Mouse (Mus musculus) monocyte, adult 2 months (primary cell): Measurements from ENCODE around the gene 1700008O03Rik.

Experiments
- DNase-seq, 2 experiments: peaks; one replicate each; pipeline ENCODE4 v3.0.0; 2022; ENCODE audit warnings: low spot score in 2 of 2, low read depth in 1 of 2

Gene 1700008O03Rik

DNA sequence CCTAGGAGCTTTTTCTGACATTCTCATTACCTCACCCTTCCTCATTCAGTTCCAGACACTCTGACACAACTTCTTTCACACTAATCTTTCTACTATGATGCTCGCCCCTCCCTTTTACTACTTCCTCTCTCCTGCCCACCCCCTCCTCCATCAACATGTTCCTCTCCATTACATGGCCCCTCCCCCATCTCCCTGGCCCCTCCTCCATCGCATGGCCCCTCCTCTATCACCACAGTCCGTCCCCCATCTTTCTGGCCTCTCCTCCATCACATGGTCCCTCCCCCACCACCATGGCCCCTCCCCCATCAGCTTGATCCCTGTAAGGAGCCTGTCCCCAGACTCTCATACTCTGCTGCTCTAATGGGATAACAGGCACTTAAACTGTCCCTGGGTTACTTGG lies 36.6 kb downstream of the 1700008O03Rik start:
- no peak for DNase-seq

DNA sequence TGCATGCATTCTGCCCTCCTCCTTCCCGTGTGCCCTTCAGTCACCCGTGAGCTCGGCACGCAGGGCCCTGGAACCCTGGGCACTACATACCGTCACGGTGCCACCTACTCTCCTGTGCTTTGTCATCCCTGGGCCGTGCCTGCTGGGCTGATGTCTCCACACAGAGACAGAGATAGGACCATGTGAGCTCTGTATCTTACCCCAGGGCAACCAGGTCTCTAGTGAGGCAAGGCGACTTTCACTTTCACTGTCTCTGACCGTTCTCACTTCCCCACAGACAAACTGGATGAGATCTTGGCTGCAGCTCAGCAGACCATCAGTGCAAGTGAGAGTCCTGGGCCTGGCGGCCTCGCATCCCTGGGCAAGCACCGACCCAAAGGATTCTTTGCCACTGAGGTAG lies 41.0 kb downstream of the 1700008O03Rik start:
- DNase-seq: peak in 1 of 2 experiments; percentile 42

DNA sequence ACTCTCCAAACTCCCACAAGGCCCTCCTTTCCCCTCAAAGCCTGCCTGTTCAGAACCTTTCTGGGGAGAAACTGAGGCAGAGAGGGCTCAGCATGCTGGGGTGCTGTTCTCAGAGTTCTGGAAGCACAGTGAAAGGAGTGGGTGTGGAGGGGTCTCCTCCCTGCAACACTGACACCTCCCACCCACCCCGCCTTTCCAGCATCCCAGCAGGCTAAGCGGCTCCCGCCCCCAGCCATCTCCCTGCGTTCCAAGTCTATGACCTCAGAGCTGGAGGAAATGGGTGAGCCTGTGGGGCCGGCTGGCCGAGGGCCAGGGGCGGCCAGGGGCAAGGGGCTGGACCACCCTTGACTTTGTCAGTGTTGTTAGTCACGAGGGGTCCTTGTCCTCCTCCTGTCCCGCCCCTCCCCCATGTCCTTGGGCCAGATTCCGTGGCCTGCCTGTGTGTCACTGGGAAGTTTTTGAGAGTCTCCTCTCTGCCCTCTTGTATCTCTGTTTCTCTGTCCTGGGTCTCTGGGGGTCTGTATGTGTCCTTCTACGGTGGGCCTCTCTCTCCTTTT lies 42.1 kb downstream of the 1700008O03Rik start:
- DNase-seq: no peak

DNA sequence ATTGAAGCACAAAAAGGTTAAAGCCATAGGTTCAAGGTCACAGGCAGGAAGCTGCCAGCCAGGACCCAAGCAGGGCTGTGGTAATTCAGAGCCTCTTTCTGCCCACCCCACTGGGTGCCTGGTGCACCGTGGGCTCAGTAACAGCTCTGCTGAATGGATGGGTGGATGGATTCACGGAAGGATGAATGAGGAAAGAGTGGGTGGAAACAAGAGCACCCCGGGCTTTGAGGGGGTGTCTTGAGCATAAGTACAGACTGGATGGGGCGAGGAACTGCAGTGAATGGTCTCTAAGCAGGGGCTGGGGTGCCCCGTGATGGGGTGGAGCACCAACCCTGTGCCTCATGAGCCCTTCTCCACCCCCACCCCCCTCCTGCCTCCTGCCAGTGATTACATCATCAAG lies 43.9 kb downstream of the 1700008O03Rik start:
- DNase-seq: no peak

DNA sequence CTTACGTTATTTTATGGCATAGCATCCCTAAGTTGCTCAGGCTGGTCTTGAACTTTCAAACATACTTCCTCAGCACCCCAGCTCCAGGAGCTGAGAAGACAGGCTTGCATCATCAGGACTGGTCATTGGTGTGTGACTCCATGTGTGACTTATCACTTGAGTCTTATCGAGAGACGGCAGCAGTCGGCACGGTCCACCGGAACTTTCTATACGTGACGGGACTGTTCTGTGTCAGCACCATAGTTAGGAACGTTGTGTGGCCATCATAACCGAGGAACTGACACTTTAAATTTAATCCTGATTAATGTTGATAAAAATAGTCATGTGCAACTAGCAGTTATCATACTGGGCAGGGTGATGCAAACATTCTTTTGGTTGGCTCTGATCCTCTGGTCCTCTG lies 44.5 kb downstream of the 1700008O03Rik start:
- DNase-seq: no peak

DNA sequence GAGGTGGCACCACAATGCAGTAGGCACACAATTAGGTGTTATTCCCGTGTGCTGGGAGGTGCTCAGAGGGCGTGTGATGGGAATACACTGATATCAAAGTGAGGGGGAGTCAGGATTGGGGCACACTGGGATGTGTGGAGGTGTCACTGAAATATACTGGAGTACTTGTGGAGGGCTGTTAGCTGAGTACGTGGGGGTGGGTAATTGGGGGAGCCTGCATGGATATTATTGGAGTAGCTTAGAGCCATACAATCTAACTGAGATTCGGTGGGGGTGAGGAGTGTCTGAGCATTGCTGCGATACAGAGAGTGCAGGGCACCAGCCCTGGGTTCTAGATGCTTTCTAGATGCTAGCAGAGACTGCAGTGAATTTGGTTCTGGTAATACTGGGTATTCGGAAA lies 45.4 kb downstream of the 1700008O03Rik start:
- DNase-seq: no peak

DNA sequence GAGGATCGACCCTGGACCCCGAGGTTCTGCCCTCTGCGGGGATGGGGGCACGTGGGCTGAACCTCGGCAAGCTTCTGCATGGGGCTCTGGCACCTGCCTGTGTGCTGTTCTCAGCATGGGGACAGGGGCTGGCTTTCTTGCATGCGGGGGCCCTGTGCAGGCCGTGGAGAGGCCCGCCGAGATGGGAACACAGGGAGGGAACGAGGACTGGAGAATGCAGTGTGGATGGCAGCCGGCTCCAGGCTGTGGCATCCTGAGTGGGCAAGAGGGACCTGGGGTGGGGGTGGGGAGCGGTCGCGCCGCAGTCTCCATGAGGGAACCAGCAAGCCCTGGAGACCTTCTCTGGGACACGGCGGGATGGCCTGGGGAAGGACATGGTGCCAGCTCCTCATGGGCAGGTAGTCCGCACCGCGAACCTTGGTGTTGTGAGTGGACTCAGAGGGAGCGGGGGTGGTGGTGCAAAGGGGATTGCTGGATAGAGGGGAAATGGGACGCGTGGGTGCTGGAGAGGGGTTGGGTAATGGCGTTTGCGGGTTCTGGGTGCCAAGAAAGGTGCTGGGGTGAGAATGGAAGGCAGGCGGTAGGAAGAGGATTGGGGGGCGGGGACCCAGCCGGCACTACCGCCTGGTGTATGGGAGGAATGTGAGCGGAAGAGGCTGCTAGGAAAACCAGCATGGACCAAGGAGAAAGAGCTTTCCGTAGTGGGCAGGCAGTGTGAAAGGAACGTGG lies 48.3 kb downstream of the 1700008O03Rik start:
- no peak for DNase-seq

DNA sequence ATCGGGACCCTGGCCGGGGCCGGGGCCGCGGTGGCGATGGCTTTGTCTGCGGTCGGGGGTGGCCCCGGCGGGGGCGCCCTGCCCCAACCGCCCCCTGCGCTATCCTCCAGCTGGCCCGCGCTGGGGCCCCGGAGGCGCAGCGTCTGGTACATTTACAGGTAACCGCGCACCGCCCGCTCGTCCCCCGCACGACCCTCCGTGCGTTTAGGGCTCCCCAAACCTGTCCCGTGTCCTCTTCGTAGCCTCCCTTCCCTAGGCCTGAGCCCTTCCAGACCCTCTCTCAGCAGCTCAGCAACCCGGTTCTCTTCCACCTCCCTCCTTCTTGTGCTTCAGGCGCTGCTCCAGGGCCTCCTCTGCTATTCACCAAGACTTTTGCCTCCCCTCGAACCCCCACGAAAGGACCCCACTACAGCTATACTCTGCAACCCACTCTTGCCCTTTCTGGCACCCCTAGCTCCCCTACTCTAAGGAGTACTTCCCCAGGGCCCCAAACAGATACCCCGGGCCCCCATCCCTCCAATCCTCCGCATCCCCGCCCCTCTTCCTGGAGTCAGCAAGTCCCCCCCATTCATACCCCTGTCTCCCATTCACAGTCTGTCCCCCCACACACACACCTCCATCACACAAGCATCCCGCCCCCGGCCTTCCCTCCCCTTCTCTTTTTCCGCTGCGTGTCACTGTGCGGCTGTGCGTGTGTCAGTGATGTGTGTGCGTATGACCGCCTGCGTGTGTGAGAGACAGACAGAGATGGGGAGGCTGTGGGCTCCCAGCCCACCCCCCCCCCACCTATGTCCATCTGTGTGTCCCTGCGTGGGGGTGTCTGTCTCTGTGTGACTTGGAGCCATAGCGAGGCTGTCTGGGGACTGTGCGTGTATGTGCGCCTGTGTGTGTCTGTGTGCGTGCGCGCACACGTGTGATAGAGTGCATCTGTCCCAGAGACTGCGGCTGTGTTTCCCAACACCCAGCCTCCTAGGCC lies 49.3 kb downstream of the 1700008O03Rik start:
- no peak for DNase-seq

DNA sequence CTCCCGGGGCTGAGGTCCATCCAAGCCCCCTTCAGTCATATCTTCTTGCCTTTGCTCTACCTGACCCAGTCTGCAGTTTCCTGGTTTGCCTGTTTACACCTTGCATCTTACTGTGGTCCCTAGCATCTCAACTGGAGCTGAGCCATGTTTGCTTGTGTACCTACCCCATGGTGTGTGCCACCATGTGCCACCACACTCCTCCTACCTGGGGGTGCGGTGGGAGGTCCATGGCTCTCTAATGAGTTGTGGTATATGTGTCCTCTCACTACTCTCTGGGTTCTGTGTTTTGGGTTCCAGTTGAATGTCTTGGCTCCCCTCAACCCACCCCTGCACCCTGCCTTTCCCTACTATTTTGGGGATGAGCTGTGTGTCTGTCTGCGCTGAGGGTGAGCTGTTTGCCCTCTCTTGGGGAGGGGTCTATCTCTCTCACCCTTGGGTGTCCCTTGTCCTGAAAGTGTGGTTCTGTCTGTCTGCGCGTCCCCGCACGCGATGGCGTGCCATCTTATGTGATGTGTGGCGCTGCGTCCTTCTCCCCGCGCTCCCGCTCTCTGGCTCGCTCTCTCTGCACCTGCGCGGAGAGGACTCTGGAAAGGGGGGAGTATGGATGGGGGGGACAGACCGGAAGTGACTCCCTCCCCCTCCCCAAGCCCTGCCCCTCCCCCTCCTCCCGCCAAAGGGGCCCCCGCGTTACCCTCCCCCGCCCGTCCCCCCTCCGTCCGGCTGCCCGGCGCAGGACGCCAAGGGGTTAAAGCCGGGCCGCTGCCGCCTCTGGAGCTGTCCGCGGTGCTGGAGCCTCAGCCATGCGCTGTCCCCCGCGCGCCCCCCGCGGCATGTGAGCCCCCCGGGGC lies 50.4 kb downstream of the 1700008O03Rik start:
- DNase-seq: no peak

DNA sequence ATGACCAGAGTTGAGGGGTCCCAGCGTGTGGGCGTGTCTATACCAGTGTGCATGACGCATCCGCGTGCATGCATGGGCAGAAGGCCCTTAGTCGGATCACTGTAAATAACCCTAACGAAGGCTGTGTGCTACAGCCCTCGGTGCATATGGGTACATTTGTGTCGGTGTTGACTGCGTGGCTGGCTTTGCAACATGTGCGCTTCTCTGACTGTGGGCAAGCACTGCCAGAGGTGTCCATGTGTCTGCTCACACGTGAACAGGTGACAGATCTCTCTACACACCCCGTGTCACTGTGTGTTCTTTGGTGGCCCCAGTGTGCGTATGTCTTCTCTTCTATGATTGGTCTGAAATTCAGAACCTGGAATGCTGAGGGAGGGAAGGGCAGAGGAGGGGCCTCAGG lies 51.5 kb downstream of the 1700008O03Rik start:
- no peak for DNase-seq

DNA sequence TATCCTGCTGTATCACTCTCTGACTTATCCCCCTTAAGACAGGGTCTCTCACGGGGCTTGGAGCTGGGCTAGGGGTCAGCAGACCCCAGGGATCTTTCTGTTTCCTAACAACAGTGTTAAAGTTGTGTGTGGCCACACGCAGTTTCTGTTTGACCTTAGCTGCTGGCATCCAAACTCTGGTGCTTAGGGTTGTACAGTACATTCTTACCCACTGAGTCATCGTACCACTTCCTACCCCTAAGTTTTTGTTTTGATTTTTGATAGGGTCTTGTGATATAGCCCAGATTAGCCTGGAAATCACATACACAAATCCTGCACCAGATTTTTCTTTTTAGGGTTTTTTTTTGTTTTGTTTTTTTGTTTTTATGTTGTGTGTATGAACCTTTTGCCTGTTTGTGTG lies 53.3 kb downstream of the 1700008O03Rik start:
- no peak for DNase-seq

DNA sequence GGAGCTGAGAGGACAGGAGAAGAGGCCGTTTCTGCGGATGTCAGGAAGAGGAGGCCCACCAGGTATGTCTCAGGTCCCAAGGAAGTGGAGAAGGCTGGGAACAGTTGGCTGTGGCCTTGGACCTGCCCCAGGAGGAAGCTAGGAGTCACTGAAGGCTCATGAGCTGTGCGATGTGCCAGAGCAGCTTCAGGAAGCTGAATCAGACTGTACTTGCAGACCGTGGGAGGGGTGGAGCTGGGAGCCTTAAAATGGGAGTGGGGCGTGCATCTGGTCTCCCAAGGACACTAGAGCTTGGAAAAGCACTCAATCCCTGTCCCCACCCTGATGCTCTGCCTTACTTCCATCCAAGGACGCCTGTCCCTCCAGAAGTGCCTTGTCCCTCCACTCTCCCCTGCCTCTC lies 59.0 kb downstream of the 1700008O03Rik start:
- no peak for DNase-seq

DNA sequence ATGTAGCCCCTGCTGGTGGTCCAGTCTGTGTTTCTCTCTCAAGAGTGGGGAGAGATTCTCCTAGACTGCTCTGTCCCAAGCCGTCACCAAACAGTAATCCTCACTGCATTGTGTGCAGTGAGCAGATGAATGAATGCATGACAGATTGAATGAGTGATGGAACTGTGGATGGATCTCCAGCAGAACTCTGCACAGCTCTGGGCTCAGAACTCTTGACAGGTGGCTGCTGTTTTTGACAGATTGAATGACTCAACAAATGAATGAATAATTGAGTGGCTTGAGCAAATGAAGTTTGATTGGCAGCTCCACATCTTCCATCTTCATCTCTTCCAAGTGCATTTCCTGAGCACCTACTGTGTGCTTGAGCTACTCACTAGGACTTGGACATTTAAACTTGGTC lies 63.3 kb downstream of the 1700008O03Rik start:
- DNase-seq: no peak

DNA sequence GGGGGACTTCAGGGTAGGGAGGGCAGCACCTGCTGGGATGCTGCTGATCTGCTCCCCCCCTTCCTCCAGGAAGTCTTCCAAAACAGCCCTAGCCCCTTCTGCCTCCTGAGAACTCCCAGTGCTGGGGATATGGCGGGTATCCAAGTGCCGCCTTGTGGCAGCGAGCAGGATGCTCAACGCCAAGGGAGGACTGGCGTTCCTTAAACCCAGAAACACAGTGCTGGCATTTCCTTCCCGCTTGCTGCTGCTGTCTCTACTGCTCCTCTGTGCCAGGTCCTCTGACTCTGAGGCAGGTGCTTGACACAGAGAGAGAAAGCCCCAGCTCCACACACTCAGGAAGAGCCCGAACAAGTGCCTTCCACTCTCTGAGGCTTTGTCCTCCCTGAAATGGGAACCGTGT lies 64.7 kb downstream of the 1700008O03Rik start:
- no peak for DNase-seq

DNA sequence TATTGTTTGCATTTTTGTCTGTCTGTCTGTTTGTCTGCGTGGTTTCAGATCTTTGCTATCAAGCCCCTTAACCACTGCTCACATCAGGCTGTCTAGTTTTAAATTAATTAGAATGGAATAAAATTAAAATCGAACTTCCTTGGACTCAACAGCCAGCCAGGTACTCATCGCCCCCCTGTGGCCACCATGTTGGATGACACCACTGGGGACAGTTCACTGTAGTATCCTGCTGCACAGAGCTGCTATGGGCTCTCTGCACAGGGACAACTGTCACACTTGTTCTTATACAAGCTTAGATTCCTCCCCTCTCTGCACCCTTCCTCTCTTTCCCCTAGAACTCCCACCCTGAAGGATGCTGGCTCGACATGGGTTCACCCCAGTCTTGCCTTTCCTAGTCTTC lies 67.7 kb downstream of the 1700008O03Rik start:
- DNase-seq: no peak

DNA sequence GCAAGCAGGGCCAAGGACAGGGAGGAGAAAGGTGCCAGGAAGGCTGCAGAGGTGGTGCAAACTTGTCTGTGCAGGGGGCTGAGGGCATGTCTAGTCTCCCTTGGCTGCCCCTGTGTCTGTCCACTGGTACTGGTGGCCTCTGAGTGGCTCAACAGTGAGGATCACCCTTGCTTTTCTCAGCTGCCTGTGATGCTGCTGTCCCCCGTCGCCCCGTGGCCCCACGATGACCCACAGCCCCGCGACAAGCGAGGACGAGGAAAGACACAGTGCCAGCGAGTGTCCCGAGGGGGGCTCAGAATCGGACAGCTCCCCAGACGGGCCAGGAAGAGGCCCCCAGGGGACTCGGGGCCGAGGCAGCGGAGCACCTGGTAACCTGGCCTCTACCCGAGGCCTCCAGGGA lies 73.1 kb downstream of the 1700008O03Rik start:
- DNase-seq: no peak

DNA sequence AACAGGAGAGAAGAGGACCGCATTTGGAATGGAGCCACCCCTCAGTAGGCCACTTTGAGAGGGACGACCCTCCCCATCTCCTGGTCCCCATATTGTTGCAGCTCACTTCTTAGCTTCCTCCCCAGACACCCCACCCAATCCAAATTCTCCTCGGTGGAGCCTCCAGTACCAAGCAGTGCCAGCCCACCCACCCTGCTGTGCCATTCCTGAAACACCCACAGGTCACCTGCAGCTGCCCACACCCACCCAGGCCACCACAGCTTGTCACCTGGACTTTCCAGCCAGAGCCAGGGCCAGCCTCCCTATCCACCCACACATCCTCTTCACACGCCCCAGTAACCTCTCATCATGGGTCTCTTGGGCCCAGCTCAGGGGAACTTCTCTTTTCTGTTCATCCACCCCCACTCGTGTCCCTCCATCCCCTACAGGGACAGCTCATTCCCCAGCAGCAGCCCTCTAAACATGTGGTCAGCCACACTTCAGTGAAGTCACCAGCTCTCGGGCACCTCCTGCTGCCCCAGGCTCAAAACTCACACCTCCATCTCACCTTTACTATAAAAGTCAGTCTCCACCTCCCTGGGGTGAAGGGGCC lies 73.8 kb downstream of the 1700008O03Rik start:
- DNase-seq: no peak

DNA sequence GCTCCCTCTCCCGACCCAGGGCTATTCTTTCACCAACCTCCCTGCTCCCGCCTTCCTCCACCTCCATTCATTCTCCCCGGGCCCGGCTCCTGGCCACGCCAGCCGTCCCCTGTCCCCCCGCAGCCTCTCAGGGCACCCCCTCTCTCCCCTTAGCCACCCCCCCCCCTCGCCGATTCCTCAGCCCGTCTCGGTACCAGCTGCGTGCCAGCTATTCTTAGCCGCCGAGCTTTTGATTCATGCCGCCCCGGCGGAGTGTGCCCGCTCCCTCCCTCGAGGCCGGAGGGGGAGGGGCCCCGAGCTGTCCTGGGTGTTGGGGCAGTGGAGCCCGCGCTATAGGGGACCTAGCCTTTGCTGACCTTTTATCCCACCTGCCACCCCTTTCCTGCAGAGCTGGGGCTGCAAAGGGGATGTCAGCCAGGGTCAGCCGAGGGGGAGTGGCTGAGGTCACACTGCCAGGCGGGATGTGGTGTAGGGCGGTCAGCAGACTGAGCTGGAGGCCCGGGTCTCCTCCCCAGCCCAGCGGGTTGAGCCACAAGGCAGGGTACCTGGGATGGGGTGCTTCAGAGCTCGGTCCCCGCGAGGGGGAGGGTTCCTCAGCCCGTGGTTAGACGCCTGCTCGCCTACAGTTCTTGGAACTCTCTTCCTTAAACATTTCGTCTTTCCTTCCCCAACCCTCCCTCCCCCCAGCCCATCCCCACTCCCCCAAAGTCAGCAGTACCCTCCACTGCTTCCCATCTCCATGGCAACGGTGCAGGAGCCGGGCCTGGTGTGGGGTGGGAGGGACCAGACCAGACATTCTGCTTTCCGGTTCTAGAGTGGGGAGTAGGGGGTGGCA lies 74.5 kb downstream of the 1700008O03Rik start:
- DNase-seq: no peak

DNA sequence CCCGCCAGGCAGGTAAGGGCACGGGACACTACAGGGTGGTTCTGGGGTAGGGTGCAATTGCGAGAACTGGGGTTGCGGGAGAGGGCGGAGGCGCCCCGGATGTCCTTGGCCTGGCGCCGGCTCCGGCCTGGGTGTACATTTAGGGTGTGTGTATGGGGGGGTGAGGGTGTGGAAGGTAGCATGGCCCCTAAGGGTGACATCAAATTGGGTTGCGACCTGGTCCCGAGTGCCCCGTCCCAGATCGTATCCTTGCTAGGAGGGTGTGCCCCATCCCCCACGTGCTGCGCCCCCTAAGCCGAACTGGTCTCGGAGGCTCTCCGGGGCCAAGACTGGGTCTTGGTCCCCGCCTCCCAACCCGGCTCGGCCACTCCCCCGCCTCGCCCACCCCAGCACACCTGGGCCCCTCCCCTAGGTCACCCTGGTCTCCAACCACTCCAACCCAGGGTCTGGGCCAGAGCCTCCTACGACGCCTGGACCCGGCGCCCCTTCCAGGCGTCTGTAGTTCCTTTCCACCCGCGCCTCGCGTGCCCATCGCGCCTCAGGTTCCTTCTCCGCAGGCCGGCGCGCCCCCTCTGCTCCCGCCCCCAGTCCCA lies 75.2 kb downstream of the 1700008O03Rik start:
- no peak for DNase-seq
